Mouse (Mus musculus): ENCODE results near the gene Fam196a. TPM values are rescaled to one million over a fixed set of nuclear protein-coding genes. Genes with fewer than 3 reads are reported as not detected.

The Fam196a gene
- total RNA-seq, 1 experiment: 2.4 TPM

DNA sequence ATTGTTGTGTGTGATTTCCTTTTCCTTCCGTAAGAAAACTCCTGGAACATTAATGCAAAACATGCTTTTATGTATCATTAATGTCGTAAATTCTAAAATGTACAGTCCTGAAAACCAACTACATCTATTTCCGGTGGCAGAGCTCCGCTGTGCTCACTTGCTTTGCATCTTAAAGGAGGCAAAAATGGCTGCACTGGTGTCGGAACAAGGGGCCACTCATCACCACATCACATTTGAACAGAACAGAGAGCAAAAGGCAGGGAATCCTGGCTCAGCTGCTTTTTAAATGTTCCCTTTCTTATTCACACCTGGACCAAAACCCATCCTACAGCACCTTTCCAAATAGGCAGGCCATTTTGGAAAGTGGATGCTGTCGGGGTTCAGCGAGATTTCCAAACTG is 65.2 kb downstream of the Fam196a start:
- H3K9ac ChIP-seq (ENCODE audit: insufficient read depth, low read depth, low read length, poor library complexity, severe bottlenecking): no peak overlapping the region
- in situ Hi-C loops (cut with MboI; ENCODE audit: low sequenced_read_pairs in 2 of 2, unreplicated experiment in 2 of 2): no loop called here
- no peak for TF ChIP-seq ZC3H11A (IDR thresholded peaks at IDR 0.05; ENCODE audit: borderline replicate concordance, low read depth, low read length)
- no peak for TF ChIP-seq ZNF384 (IDR thresholded peaks at IDR 0.05; ENCODE audit: low read depth, low read length)
- DNase-seq (ENCODE audit: low read depth, low spot score): peak; percentile 13
- H3K4me1 ChIP-seq (ENCODE audit: control insufficient read depth in 2 of 2, insufficient read depth in 2 of 2, low read length in 2 of 2, poor library complexity in 1 of 2): peaks cover 2 to 5% of the 10 kb centered on the region in 2 experiments; a peak in 1 of 4 replicates
- H3K4me3 ChIP-seq (ENCODE audit: insufficient read depth in 1 of 2, low read depth in 1 of 2, low read length in 2 of 2, poor library complexity in 1 of 2, severe bottlenecking in 1 of 2): no peak overlapping the region
- no peaks in the 10 kb centered on the region for H3K9me3 ChIP-seq (ENCODE audit: control insufficient read depth, insufficient read depth, low read depth, low read length)
- no peak overlapping the region for H3K27ac ChIP-seq (ENCODE audit: insufficient read depth, low read depth, low read length, poor library complexity, severe bottlenecking)
- H3K36me3 ChIP-seq (ENCODE audit: control insufficient read depth, insufficient read depth, low read length, poor library complexity, severe bottlenecking): peaks cover 2% of the 10 kb centered on the region; the same call in 1 of the 2 replicates

DNA sequence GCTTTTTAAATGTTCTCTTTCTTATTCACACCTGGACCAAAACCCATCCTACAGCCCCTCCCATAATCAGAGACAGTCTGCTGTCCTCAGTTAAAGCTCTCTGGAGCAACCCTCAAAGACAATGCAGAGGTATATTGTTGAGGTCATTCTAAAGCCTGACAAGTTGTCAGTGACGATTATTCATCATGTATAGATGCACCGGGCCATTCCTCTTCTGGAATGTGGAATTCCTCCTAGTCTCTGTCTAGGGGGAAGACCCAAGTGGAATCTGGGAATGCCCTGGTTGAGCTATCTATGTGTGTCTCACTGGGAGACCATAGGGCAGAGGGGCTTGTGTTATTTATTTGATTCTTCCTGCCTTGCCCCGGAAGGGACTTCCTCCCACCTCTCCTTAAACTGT is 65.7 kb downstream of the Fam196a start:
- Histone ChIP-seq H3K4me1 (ENCODE audit: control insufficient read depth in 2 of 2, insufficient read depth in 2 of 2, low read length in 2 of 2, poor library complexity in 1 of 2) (peaks cover 2 to 5% of the 10 kb centered on the region in 2 experiments; a peak in 1 of 4 replicates), H3K27ac (ENCODE audit: insufficient read depth, low read depth, low read length, poor library complexity, severe bottlenecking) (no peak overlapping the region), H3K9ac (ENCODE audit: insufficient read depth, low read depth, low read length, poor library complexity, severe bottlenecking) (no peak overlapping the region), H3K9me3 (ENCODE audit: control insufficient read depth, insufficient read depth, low read depth, low read length) (no peaks in the 10 kb centered on the region), H3K4me3 (ENCODE audit: insufficient read depth in 1 of 2, low read depth in 1 of 2, low read length in 2 of 2, poor library complexity in 1 of 2, severe bottlenecking in 1 of 2) (no peak overlapping the region), H3K36me3 (ENCODE audit: control insufficient read depth, insufficient read depth, low read length, poor library complexity, severe bottlenecking) (peaks cover 2% of the 10 kb centered on the region; the same call in 1 of the 2 replicates)
- TF ChIP-seq ZNF384 (IDR thresholded peaks at IDR 0.05; ENCODE audit: low read depth, low read length) (no peak), CHD2 (IDR thresholded peaks at IDR 0.05; ENCODE audit: low read depth, low read length) (no peak), ZC3H11A (IDR thresholded peaks at IDR 0.05; ENCODE audit: borderline replicate concordance, low read depth, low read length) (no peak), HCFC1 (IDR thresholded peaks at IDR 0.05; ENCODE audit: borderline replicate concordance, insufficient read depth, low read length) (no peak), MAFK (IDR thresholded peaks at IDR 0.05; ENCODE audit: insufficient read depth, low read depth, low read length) (no peak)
- peak; percentile 7 for DNase-seq (ENCODE audit: low read depth, low spot score)
- in situ Hi-C loops (cut with MboI; ENCODE audit: low sequenced_read_pairs in 2 of 2, unreplicated experiment in 2 of 2): no loop called here

DNA sequence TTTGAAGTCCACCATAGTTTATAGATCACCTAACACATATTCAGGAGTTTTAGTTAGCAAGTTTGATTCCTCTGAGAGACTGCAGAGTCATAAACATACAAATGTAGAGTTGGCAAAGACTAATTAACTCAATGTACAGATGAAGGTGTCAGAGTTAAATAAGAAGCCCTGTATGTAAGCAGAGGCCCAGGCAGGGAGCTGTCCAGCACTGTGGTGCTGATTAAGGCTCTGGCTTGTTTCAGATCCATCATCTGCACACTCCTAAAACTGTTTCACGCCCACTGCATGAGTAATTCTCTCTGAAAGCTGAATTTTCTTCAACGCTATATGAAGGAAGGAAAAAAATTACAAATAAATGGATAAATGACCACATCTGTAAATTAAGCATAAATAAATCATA is 74.1 kb downstream of the Fam196a start:
- in situ Hi-C loops (cut with MboI; ENCODE audit: low sequenced_read_pairs in 2 of 2, unreplicated experiment in 2 of 2): no loop called here
- DNase-seq (ENCODE audit: low read depth, low spot score): peak; percentile 42
- TF ChIP-seq CHD2 (IDR thresholded peaks at IDR 0.05; ENCODE audit: low read depth, low read length) (no peak), MAFK (IDR thresholded peaks at IDR 0.05; ENCODE audit: insufficient read depth, low read depth, low read length) (no peak), HCFC1 (IDR thresholded peaks at IDR 0.05; ENCODE audit: borderline replicate concordance, insufficient read depth, low read length) (no peak), ZC3H11A (IDR thresholded peaks at IDR 0.05; ENCODE audit: borderline replicate concordance, low read depth, low read length) (no peak), ZNF384 (IDR thresholded peaks at IDR 0.05; ENCODE audit: low read depth, low read length) (no peak)

DNA sequence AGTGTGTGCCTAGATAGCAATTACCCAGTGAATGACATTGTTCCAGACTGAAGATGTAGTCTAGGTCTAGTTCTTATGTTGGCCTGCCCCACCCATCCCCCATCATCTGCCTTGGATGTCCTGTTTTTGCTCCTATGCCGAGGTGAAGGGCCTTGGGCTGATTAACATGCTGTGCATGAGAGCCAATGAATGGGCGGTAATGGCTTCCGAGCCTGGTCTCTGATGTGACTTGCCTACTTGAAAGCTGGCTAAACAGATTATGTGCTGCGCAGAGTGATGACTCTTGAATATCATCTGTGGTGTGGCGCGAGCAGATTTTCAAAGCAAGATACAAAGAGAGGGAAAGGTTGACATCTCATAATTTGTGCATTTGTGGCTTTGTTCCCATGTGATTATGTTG is 76.2 kb downstream of the Fam196a start:
- Histone ChIP-seq H3K36me3 (ENCODE audit: control insufficient read depth, insufficient read depth, low read length, poor library complexity, severe bottlenecking) (no peaks in the 10 kb centered on the region; the same call in 1 of the 2 replicates), H3K9ac (ENCODE audit: insufficient read depth, low read depth, low read length, poor library complexity, severe bottlenecking) (no peak overlapping the region), H3K27ac (ENCODE audit: insufficient read depth, low read depth, low read length, poor library complexity, severe bottlenecking) (no peak overlapping the region), H3K4me1 (ENCODE audit: control insufficient read depth in 2 of 2, insufficient read depth in 2 of 2, low read length in 2 of 2, poor library complexity in 1 of 2) (no peaks in the 10 kb centered on the region), H3K4me3 (ENCODE audit: insufficient read depth in 1 of 2, low read depth in 1 of 2, low read length in 2 of 2, poor library complexity in 1 of 2, severe bottlenecking in 1 of 2) (no peak overlapping the region), H3K9me3 (ENCODE audit: control insufficient read depth, insufficient read depth, low read depth, low read length) (no peaks in the 10 kb centered on the region)
- TF ChIP-seq CHD2 (IDR thresholded peaks at IDR 0.05; ENCODE audit: low read depth, low read length): no peak
- TF ChIP-seq ZC3H11A (IDR thresholded peaks at IDR 0.05; ENCODE audit: borderline replicate concordance, low read depth, low read length): no peak
- no peak for TF ChIP-seq ZNF384 (IDR thresholded peaks at IDR 0.05; ENCODE audit: low read depth, low read length)
- no peak for TF ChIP-seq HCFC1 (IDR thresholded peaks at IDR 0.05; ENCODE audit: borderline replicate concordance, insufficient read depth, low read length)
- TF ChIP-seq MAFK (IDR thresholded peaks at IDR 0.05; ENCODE audit: insufficient read depth, low read depth, low read length): no peak
- in situ Hi-C loops (cut with MboI; ENCODE audit: low sequenced_read_pairs in 2 of 2, unreplicated experiment in 2 of 2): no loop called here
- DNase-seq (ENCODE audit: low read depth, low spot score): no peak

More for the DNA sequence above, 74.1 kb downstream of the Fam196a start:
- no peaks in the 10 kb centered on the region; the same call in 1 of the 2 replicates for H3K36me3 ChIP-seq (ENCODE audit: control insufficient read depth, insufficient read depth, low read length, poor library complexity, severe bottlenecking)
- H3K4me1 ChIP-seq (ENCODE audit: control insufficient read depth in 2 of 2, insufficient read depth in 2 of 2, low read length in 2 of 2, poor library complexity in 1 of 2): no peaks in the 10 kb centered on the region
- no peaks in the 10 kb centered on the region for H3K9me3 ChIP-seq (ENCODE audit: control insufficient read depth, insufficient read depth, low read depth, low read length)
- H3K4me3 ChIP-seq (ENCODE audit: insufficient read depth in 1 of 2, low read depth in 1 of 2, low read length in 2 of 2, poor library complexity in 1 of 2, severe bottlenecking in 1 of 2): no peak overlapping the region
- H3K27ac ChIP-seq (ENCODE audit: insufficient read depth, low read depth, low read length, poor library complexity, severe bottlenecking): no peak overlapping the region
- H3K9ac ChIP-seq (ENCODE audit: insufficient read depth, low read depth, low read length, poor library complexity, severe bottlenecking): no peak overlapping the region

DNA sequence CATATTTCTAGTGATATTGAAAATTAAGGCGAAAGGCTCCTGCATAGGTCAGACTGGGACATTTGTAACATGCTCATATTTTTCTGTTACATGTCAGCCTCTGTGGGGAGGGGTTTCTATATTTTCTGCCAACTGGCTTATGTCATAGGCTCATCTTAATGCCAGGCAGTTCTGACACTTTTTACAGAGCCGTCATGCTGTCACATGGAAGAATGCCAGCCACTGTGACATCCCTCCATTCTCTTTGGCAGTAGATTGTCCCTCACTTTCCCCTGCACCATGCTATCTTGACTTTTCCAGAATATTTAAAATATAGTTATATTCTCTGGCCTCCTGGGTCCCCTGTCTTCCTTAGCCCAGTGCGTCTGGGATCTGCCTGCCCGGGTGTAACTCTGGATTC is 95.5 kb downstream of the Fam196a start:
- no peaks in the 10 kb centered on the region for H3K36me3 ChIP-seq (ENCODE audit: control insufficient read depth, insufficient read depth, low read length, poor library complexity, severe bottlenecking)
- TF ChIP-seq ZNF384 (IDR thresholded peaks at IDR 0.05; ENCODE audit: low read depth, low read length) (no peak), MAFK (IDR thresholded peaks at IDR 0.05; ENCODE audit: insufficient read depth, low read depth, low read length) (no peak), ZC3H11A (IDR thresholded peaks at IDR 0.05; ENCODE audit: borderline replicate concordance, low read depth, low read length) (no peak), CHD2 (IDR thresholded peaks at IDR 0.05; ENCODE audit: low read depth, low read length) (no peak), HCFC1 (IDR thresholded peaks at IDR 0.05; ENCODE audit: borderline replicate concordance, insufficient read depth, low read length) (no peak)
- in situ Hi-C loops (cut with MboI; ENCODE audit: low sequenced_read_pairs in 2 of 2, unreplicated experiment in 2 of 2): no loop called here
- H3K9me3 ChIP-seq (ENCODE audit: control insufficient read depth, insufficient read depth, low read depth, low read length): no peaks in the 10 kb centered on the region
- DNase-seq (ENCODE audit: low read depth, low spot score): no peak
- H3K4me1 ChIP-seq (ENCODE audit: control insufficient read depth in 2 of 2, insufficient read depth in 2 of 2, low read length in 2 of 2, poor library complexity in 1 of 2): no peaks in the 10 kb centered on the region
- H3K27ac ChIP-seq (ENCODE audit: insufficient read depth, low read depth, low read length, poor library complexity, severe bottlenecking): no peak overlapping the region
- H3K4me3 ChIP-seq (ENCODE audit: insufficient read depth in 1 of 2, low read depth in 1 of 2, low read length in 2 of 2, poor library complexity in 1 of 2, severe bottlenecking in 1 of 2): no peak overlapping the region
- H3K9ac ChIP-seq (ENCODE audit: insufficient read depth, low read depth, low read length, poor library complexity, severe bottlenecking): no peak overlapping the region
